Mouse (Mus musculus) MEL (cell line): ENCODE measurements around the gene Ip6k3.

Experiments
- CTCF ChIP-seq, 3 experiments: IDR thresholded peaks in 2 of 3; conservative IDR thresholded peaks in 1 of 3; 2 replicates each; pipeline ENCODE4 v1.5.1; 2011 to 2012; ENCODE audit warnings: low read length in 3 of 3, low read depth in 2 of 3, mild to moderate bottlenecking in 2 of 3, improper control_type of control experiment in 1 of 3, inconsistent platforms in 1 of 3, mixed read lengths in 1 of 3, moderate library complexity in 1 of 3; ENCODE audit not compliant: control insufficient read depth in 1 of 3, insufficient read depth in 1 of 3, poor library complexity in 1 of 3, severe bottlenecking in 1 of 3
- POLR2A ChIP-seq, 2 experiments: IDR thresholded peaks; 2 replicates each; pipeline ENCODE4 v1.6.1; 2011 to 2012; ENCODE audit warnings: low read length in 2 of 2, mild to moderate bottlenecking in 2 of 2, control low read depth in 1 of 2, improper control_type of control experiment in 1 of 2, low read depth in 1 of 2, moderate library complexity in 1 of 2; ENCODE audit not compliant: control insufficient read depth in 1 of 2, insufficient read depth in 1 of 2, poor library complexity in 1 of 2
- TAL1 ChIP-seq: IDR thresholded peaks from 2 replicates; pipeline ENCODE4 v1.6.1; 2012; ENCODE audit warnings: mild to moderate bottlenecking, inconsistent platforms, low read length, moderate library complexity, mixed read lengths
- USF1 ChIP-seq: IDR thresholded peaks from 2 replicates; pipeline ENCODE4 v1.6.1; 2014; ENCODE audit warnings: low read depth, mild to moderate bottlenecking, inconsistent platforms, low read length, improper control_type of control experiment, moderate library complexity
- USF2 ChIP-seq, 2 experiments: IDR thresholded peaks; 2 replicates each; pipeline ENCODE4 v1.6.1; 2011 to 2012; ENCODE audit warnings: improper control_type of control experiment in 2 of 2, low read length in 2 of 2, borderline replicate concordance in 1 of 2, inconsistent platforms in 1 of 2, low read depth in 1 of 2, mild to moderate bottlenecking in 1 of 2; ENCODE audit not compliant: insufficient read depth in 1 of 2
- ZC3H11A ChIP-seq: IDR thresholded peaks from 2 replicates; pipeline ENCODE4 v1.6.1; 2012; ENCODE audit warnings: low read depth, mild to moderate bottlenecking, inconsistent platforms, low read length, improper control_type of control experiment
- ZMIZ1 ChIP-seq: IDR thresholded peaks from 2 replicates; pipeline ENCODE4 v1.6.1; 2012; ENCODE audit warnings: low read depth, mild to moderate bottlenecking, inconsistent platforms, low read length, improper control_type of control experiment, moderate library complexity
- ZNF384 ChIP-seq: IDR thresholded peaks from 2 replicates; pipeline ENCODE4 v1.6.1; 2012; ENCODE audit warnings: low read depth, mild to moderate bottlenecking, inconsistent platforms, low read length, improper control_type of control experiment

DNA sequence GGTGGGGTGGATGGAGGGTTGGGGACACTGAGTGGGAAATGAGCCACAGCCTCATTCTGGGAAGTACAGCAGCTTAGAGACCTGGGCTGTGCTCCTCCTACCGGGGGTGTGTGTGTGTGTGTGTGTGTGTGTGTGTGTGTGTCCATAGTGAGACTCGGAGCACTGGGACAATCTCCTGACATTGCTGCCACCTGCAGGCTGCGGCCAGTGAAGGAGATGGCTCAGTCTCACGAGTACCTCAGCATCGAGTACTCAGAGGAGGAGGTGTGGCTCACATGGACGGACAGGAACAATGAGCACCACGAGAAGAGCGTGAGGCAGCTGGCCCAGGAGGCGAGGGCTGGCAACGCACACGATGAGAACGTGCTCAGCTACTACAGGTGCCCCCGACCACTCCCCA, 71.9 kb downstream of the Ip6k3 start:
- 0 out of 6 replicates have a peak, but pooled peaks of 1 of the 3 experiments have one; percentile 18 for TF ChIP-seq CTCF (IDR thresholded peaks at IDR 0.05 in 2 of 3, conservative IDR thresholded peaks at IDR 0.05 in 1 of 3; ENCODE audit: control insufficient read depth in 1 of 3, insufficient read depth in 1 of 3, low read depth in 2 of 3, low read length in 3 of 3, poor library complexity in 1 of 3, severe bottlenecking in 1 of 3)
- TF ChIP-seq ZNF384: no peak
- TF ChIP-seq TAL1: no peak
- TF ChIP-seq ZC3H11A: no peak
- TF ChIP-seq USF1: no peak
- TF ChIP-seq USF2 (IDR thresholded peaks at IDR 0.05; ENCODE audit: borderline replicate concordance in 1 of 2, insufficient read depth in 1 of 2, low read depth in 1 of 2, low read length in 2 of 2): no peak
- TF ChIP-seq ZMIZ1: no peak
- TF ChIP-seq POLR2A (IDR thresholded peaks at IDR 0.05; ENCODE audit: control insufficient read depth in 1 of 2, insufficient read depth in 1 of 2, low read depth in 1 of 2, low read length in 2 of 2, poor library complexity in 1 of 2): no peak
